Mouse (Mus musculus): ENCODE measurements at regions not wholly inside any gene's neighbourhood (a gene's known extent, or its start where the extent isn't known, plus 50 kb on each side); places are given as distances from the start of the nearest gene placed in this dataset.
"Not testable (repeated sequence)": the region's sequence is repeated elsewhere in the genome, so short reads cannot be mapped to it uniquely, and the experiment has no call there.

GRCm38 (mm10) chr15:17356586-17356985 lies 628.0 kb downstream of the Cdh9 start:
- no peak for DNase-seq (ENCODE audit: low spot score in 2 of 2)

- DNase-seq (ENCODE audit: low spot score in 2 of 2) = no peak
Measured at GRCm38 (mm10) chr15:17357083-17357774, 628.7 kb downstream of the Cdh9 start.

- DNase-seq (ENCODE audit: low spot score in 2 of 2) = no peak
Measured at GRCm38 (mm10) chr15:17404701-17405100, 676.1 kb downstream of the Cdh9 start.

GRCm38 (mm10) chr15:17427747-17428146 lies 699.2 kb downstream of the Cdh9 start:
- peak in 1 of 2 experiments; percentile 46 for DNase-seq (ENCODE audit: low spot score in 2 of 2)

GRCm38 (mm10) chr15:17431823-17432222 lies 703.3 kb downstream of the Cdh9 start:
- no peak for DNase-seq (ENCODE audit: low spot score in 2 of 2)

- no peak for DNase-seq (ENCODE audit: low spot score in 2 of 2)
Measured at GRCm38 (mm10) chr15:17435862-17436261, 707.3 kb downstream of the Cdh9 start.

- no peak for DNase-seq (ENCODE audit: low spot score in 2 of 2)
Measured at GRCm38 (mm10) chr15:17448218-17448617, 719.7 kb downstream of the Cdh9 start.

GRCm38 (mm10) chr15:17449736-17450135 lies 721.2 kb downstream of the Cdh9 start:
- not testable (repeated sequence) for DNase-seq (ENCODE audit: low spot score in 2 of 2)

- no peak for DNase-seq (ENCODE audit: low spot score in 2 of 2)
Measured at GRCm38 (mm10) chr15:17467077-17467476, 738.5 kb downstream of the Cdh9 start.

GRCm38 (mm10) chr15:17493561-17493960 lies 765.0 kb downstream of the Cdh9 start:
- no peak for DNase-seq (ENCODE audit: low spot score in 2 of 2)

All from right cerebral cortex, postnatal 10 days (tissue).